Mouse (Mus musculus) limb, embryonic 14.5 days (tissue): ENCODE measurements around the gene Phf21a. TPM values are rescaled to one million over a fixed set of nuclear protein-coding genes. Genes with fewer than 3 reads are reported as not detected.

ENCODE experiments used
- ATAC-seq: fragments of 200-750 bp; cut with Nextera tagmentation; 2 replicates; pipeline ENCODE4 v1.8.0; 2017; ENCODE audit warnings: low read depth, moderate number of reproducible peaks, moderate TSS enrichment; ENCODE audit not compliant: low FRiP score
- DNase-seq: peaks from one replicate; pipeline ENCODE4 v3.0.0-alpha.2; 2015; ENCODE audit warnings: low spot score
- H3K27ac ChIP-seq: fragments of 300-500 bp; sonication (generic); replicated peaks from 2 replicates; pipeline ENCODE4 v1.5.1; 2014; ENCODE audit warnings: low read depth, mild to moderate bottlenecking, low read length, moderate library complexity, mixed read lengths
- H3K27me3 ChIP-seq: fragments of 300-500 bp; sonication (generic); 2 replicates; pipeline ENCODE4 v1.6.1; 2014; ENCODE audit warnings: low read length, mixed read lengths; ENCODE audit not compliant: control insufficient read depth, insufficient read depth
- H3K36me3 ChIP-seq: fragments of 300-500 bp; sonication (generic); 2 replicates; pipeline ENCODE4 v1.6.1; 2014; ENCODE audit warnings: mild to moderate bottlenecking, low read length, moderate library complexity, mixed read lengths; ENCODE audit not compliant: control insufficient read depth, insufficient read depth
- H3K4me1 ChIP-seq: fragments of 300-500 bp; sonication (generic); 2 replicates; pipeline ENCODE4 v1.6.1; 2014; ENCODE audit warnings: antibody characterized with exemption, low read length, mixed read lengths; ENCODE audit not compliant: control insufficient read depth, insufficient read depth
- H3K4me2 ChIP-seq: fragments of 300-500 bp; sonication (generic); replicated peaks from 2 replicates; pipeline ENCODE4 v1.6.1; 2014; ENCODE audit warnings: low read depth, mild to moderate bottlenecking, low read length, moderate library complexity; ENCODE audit not compliant: severe bottlenecking
- H3K4me3 ChIP-seq: fragments of 300-500 bp; sonication (generic); replicated peaks from 2 replicates; pipeline ENCODE4 v1.5.1; 2014; ENCODE audit warnings: low read length
- H3K9ac ChIP-seq: fragments of 300-500 bp; sonication (generic); 2 replicates; pipeline ENCODE4 v1.6.1; 2014; ENCODE audit warnings: mild to moderate bottlenecking, low read depth, low read length, moderate library complexity; ENCODE audit not compliant: severe bottlenecking
- H3K9me3 ChIP-seq: fragments of 300-500 bp; sonication (generic); 2 replicates; pipeline ENCODE4 v1.6.1; 2016; ENCODE audit warnings: low read length; ENCODE audit not compliant: control insufficient read depth
- POLR2A ChIP-seq: fragments of 200-500 bp; IDR thresholded peaks from 2 replicates; pipeline ENCODE4 v1.8.0; 2012; ENCODE audit warnings: inconsistent platforms, mild to moderate bottlenecking, moderate library complexity, borderline replicate concordance; ENCODE audit not compliant: insufficient read depth, insufficient read length; ENCODE audit errors: extremely low read depth
- WGBS: fragments of 180-500 bp; shearing (Covaris S2); extraction: QIAGEN DNeasy Blood & Tissue Kit; methylation state at CpG from one replicate; pipeline ENCODE4 v1.1.7; 2014; 5-methylcytosine and 5-hydroxymethylcytosine counted together
- polyA plus RNA-seq, 2 experiments: library from polyadenylated mRNA; depleted of rRNA in 1 of 2; stranded (reverse) in 1 of 2; unstranded in 1 of 2; fragments of >200 nt; fragmentation: Nextera tagmentation in 1 of 2; extraction: Ambion mirVana in 1 of 2; gene quantifications; 2 replicates each; pipeline versions ENCODE4 v1.2.1 to v1.2.3; 2012 to 2014

The Phf21a gene
- polyA plus RNA-seq, 2 experiments: 38.2 to 96.0 TPM

- DNase-seq (no peak), ATAC-seq (no peak)
- peak overlapping the region; percentile 55 for H3K4me3 ChIP-seq
- H3K36me3 ChIP-seq: peaks cover 18% of the 10 kb centered on the region
- 1% methylated on average over 21 of the region's 22 CpGs for WGBS
- H3K4me2 ChIP-seq: peak overlapping the region; percentile 92
- H3K9me3 ChIP-seq: no peaks in the 10 kb centered on the region
- no peak overlapping the region for H3K27ac ChIP-seq
- TF ChIP-seq POLR2A: no peak
- peak overlapping the region; percentile 68 for H3K9ac ChIP-seq
- peaks cover 4% of the 10 kb centered on the region; the same call in 1 of the 2 replicates for H3K4me1 ChIP-seq
- H3K27me3 ChIP-seq: peaks cover 7% of the 10 kb centered on the region
Measured at GRCm38 (mm10) chr2:92400682-92401081, 307.8 kb downstream of the Phf21a start.

- Histone ChIP-seq H3K27ac (no peak within 1 kb of the TSS), H3K36me3 (peaks cover 22% of the 10 kb centered on the region), H3K4me3 (peak within 1 kb of the TSS; percentile 55), H3K9ac (peak within 1 kb of the TSS; percentile 68), H3K4me2 (peak within 1 kb of the TSS; percentile 92), H3K27me3 (peaks cover 7% of the 10 kb centered on the region), H3K4me1 (peaks cover 4% of the 10 kb centered on the region; the same call in 1 of the 2 replicates), H3K9me3 (no peaks in the 10 kb centered on the region)
- peak; percentile 13 for DNase-seq
- no peak for TF ChIP-seq POLR2A
- 4% methylated on average over 23 of the region's 59 CpGs for WGBS
- ATAC-seq: peak; percentile 78
Measured at GRCm38 (mm10) chr2:92401091-92401561, 308.2 kb downstream of the Phf21a start, which contains the start of gene Mapk8ip1. Gene Mapk8ip1, minus strand, starts transcription at chr2:92401263.

- no peaks in the 10 kb centered on the region for H3K9me3 ChIP-seq
- no peak for ATAC-seq
- DNase-seq: no peak
- no peak overlapping the region for H3K4me2 ChIP-seq
- no peak for TF ChIP-seq POLR2A
- H3K4me1 ChIP-seq: peaks cover 4% of the 10 kb centered on the region; the same call in 1 of the 2 replicates
- H3K27me3 ChIP-seq: peaks cover 7% of the 10 kb centered on the region
- H3K27ac ChIP-seq: no peak overlapping the region
- peaks cover 36% of the 10 kb centered on the region for H3K36me3 ChIP-seq
- no peak overlapping the region for H3K4me3 ChIP-seq
- 75% methylated on average over 4 of the region's 4 CpGs for WGBS
- H3K9ac ChIP-seq: no peak overlapping the region
Measured at GRCm38 (mm10) chr2:92402591-92403326, 309.8 kb downstream of the Phf21a start.

DNA sequence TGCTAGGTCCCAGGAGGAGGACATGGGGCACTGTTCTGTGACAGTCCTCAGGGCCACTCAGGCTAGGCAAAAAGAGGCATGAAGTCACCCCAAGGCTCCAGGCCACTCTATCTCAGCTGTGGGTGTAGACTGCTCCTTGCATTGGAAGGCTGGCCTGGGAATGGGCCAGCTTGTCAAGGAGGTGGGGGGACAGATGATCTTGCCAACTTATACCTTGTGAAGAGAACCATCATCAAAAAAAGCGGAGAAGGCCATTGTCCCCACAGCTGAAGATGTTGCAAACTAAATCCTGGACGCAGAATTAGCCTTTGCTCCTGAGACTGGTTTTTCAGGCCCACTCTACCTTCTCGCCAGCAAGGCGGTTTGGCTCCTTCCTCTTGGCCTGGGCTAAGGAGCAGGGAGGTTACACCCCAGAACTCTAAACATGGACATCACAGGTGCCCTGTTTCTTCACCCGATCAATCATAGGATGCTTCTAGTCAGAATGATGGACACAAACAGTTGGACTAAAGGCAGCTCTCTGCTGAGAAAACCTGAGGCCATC is 310.9 kb downstream of the Phf21a start:
- TF ChIP-seq POLR2A: no peak
- H3K9ac ChIP-seq: no peak overlapping the region
- ATAC-seq (no peak), DNase-seq (no peak)
- no peak overlapping the region for H3K27ac ChIP-seq
- H3K4me1 ChIP-seq: peaks cover 4% of the 10 kb centered on the region; the same call in 1 of the 2 replicates
- H3K4me3 ChIP-seq: no peak overlapping the region
- H3K9me3 ChIP-seq: no peaks in the 10 kb centered on the region
- H3K4me2 ChIP-seq: no peak overlapping the region
- 95% methylated on average over 5 of the region's 5 CpGs for WGBS
- H3K27me3 ChIP-seq: peaks cover 7% of the 10 kb centered on the region
- peaks cover 47% of the 10 kb centered on the region for H3K36me3 ChIP-seq

- WGBS: 78% methylated on average over 6 of the region's 6 CpGs
- Histone ChIP-seq H3K9ac (no peak overlapping the region), H3K4me2 (no peak overlapping the region), H3K36me3 (peaks cover 56% of the 10 kb centered on the region), H3K4me1 (peaks cover 4% of the 10 kb centered on the region; the same call in 1 of the 2 replicates), H3K27ac (no peak overlapping the region), H3K9me3 (no peaks in the 10 kb centered on the region), H3K4me3 (no peak overlapping the region), H3K27me3 (peaks cover 7% of the 10 kb centered on the region)
- ATAC-seq: no peak
- TF ChIP-seq POLR2A: no peak
- DNase-seq: no peak
Measured at GRCm38 (mm10) chr2:92404737-92405136, 311.8 kb downstream of the Phf21a start.
